31 mouse cellular contexts compared by ENCODE assay signal in genomic region chr6:85863840-85864239, GRCm38 (mm10). TPM values are rescaled to one million over a fixed set of nuclear protein-coding genes. Genes with fewer than 3 reads are reported as not detected.
"Had no signal": no experiment of that assay in that cellular context is flagged by ENCODE, and none has a peak within 500 bp of the region (broad histone marks: within the 10 kb centered on the region; RNA-seq: fewer than 3 reads in every experiment).

No protein-coding gene starts in this region.

- H3K4me2 ChIP-seq: heart, embryonic 12.5 days; hindbrain, embryonic 12.5 days; hindbrain, embryonic 14.5 days; intestine, embryonic 15.5 days; limb, embryonic 12.5 days; liver, embryonic 11.5 days had no signal

- H3K9me3 ChIP-seq: heart, embryonic 10.5 days; heart, embryonic 12.5 days; hindbrain, embryonic 10.5 days; hindbrain, embryonic 12.5 days; intestine, embryonic 15.5 days; limb, embryonic 10.5 days; limb, embryonic 12.5 days had no signal

- H3K27me3 ChIP-seq: heart, embryonic 12.5 days; hindbrain, embryonic 12.5 days; intestine, embryonic 15.5 days had no signal

- ATAC-seq: hindbrain, embryonic 16.5 days; inflammation-experienced regulatory T-cells, adult 6 months; intestine, embryonic 15.5 days; intestine, postnatal 0 days had no signal

- H3K4me3 ChIP-seq: gastrocnemius, adult 2 months; heart, embryonic 10.5 days; heart, embryonic 12.5 days; hindbrain, embryonic 10.5 days; hindbrain, embryonic 12.5 days; intestine, embryonic 15.5 days; left cerebral cortex, adult 2 months; limb, embryonic 10.5 days; limb, embryonic 12.5 days had no signal

- H3K9ac ChIP-seq: heart, embryonic 12.5 days; hindbrain, embryonic 12.5 days; hindbrain, embryonic 14.5 days; intestine, embryonic 15.5 days; limb, embryonic 12.5 days had no signal

- DNase-seq: gastrocnemius, adult 2 months; gastrocnemius, postnatal 10 days; gastrocnemius, postnatal 25 days; heart, postnatal 10 days; heart, postnatal 4 days; kidney, adult 18-20 months; kidney, adult 8-10 months; kidney, postnatal 10 days; kidney, postnatal 25 days; kidney, postnatal 4 days had no signal

- H3K36me3 ChIP-seq: heart, embryonic 10.5 days; heart, embryonic 12.5 days; hindbrain, embryonic 10.5 days; hindbrain, embryonic 12.5 days; intestine, embryonic 15.5 days; limb, embryonic 10.5 days; limb, embryonic 12.5 days had no signal

- H3K4me1 ChIP-seq: heart, embryonic 10.5 days; heart, embryonic 12.5 days; hindbrain, embryonic 12.5 days; intestine, embryonic 15.5 days; limb, embryonic 10.5 days; limb, embryonic 12.5 days had no signal

- H3K27ac ChIP-seq: gastrocnemius, adult 2 months; heart, embryonic 10.5 days; hindbrain, embryonic 10.5 days; hindbrain, embryonic 12.5 days; hindbrain, embryonic 14.5 days; intestine, embryonic 15.5 days; left cerebral cortex, adult 2 months; limb, embryonic 10.5 days; limb, embryonic 12.5 days had no signal

RNA-seq across cellular contexts. Expression of gene Nat8f2, which starts 5.1 kb away (rescaled TPM):
- total RNA-seq: gastrocnemius, adult 2 months; granulocyte monocyte progenitor cell, adult 5-6 weeks; heart, postnatal 10 days; heart, postnatal 25 days; heart, postnatal 4 days had no signal
- polyA plus RNA-seq: heart, embryonic 10.5 days; heart, embryonic 12.5 days; heart, embryonic 14.5 days; heart, embryonic 16.5 days; hindbrain, embryonic 10.5 days; hindbrain, embryonic 12.5 days; hindbrain, embryonic 14.5 days; hindbrain, embryonic 16.5 days; limb, embryonic 10.5 days; limb, embryonic 12.5 days; limb, embryonic 14.5 days; liver, embryonic 11.5 days had no signal

RNA-seq across cellular contexts. Expression of gene Nat8, which starts 32.0 kb away (rescaled TPM):
- total RNA-seq: gastrocnemius, adult 2 months; gastrocnemius, postnatal 10 days; gastrocnemius, postnatal 25 days; gastrocnemius, postnatal 4 days; granulocyte monocyte progenitor cell, adult 5-6 weeks; heart, adult 8-10 months; heart, postnatal 10 days; heart, postnatal 25 days; heart, postnatal 4 days had no signal
- polyA plus RNA-seq: heart, embryonic 10.5 days; heart, embryonic 12.5 days; heart, embryonic 14.5 days; hindbrain, embryonic 10.5 days; hindbrain, embryonic 12.5 days; inflammation-experienced regulatory T-cells, adult 6 months; limb, embryonic 10.5 days; limb, embryonic 12.5 days; liver, embryonic 11.5 days had no signal

RNA-seq across cellular contexts. Expression of gene Nat8f5, which starts 43.1 kb away (rescaled TPM):
- total RNA-seq: gastrocnemius, adult 2 months; gastrocnemius, postnatal 25 days; gastrocnemius, postnatal 4 days; granulocyte monocyte progenitor cell, adult 5-6 weeks; heart, adult 8-10 months; heart, postnatal 10 days; heart, postnatal 25 days; heart, postnatal 4 days had no signal
- polyA plus RNA-seq: heart, embryonic 10.5 days; heart, embryonic 12.5 days; heart, embryonic 14.5 days; heart, embryonic 16.5 days; hindbrain, embryonic 10.5 days; hindbrain, embryonic 12.5 days; hindbrain, embryonic 14.5 days; inflammation-experienced regulatory T-cells, adult 6 months; kidney, embryonic 14.5 days; limb, embryonic 10.5 days; limb, embryonic 12.5 days; limb, embryonic 14.5 days; liver, embryonic 11.5 days had no signal

RNA-seq across cellular contexts. Expression of gene Nat8f6, which starts 43.1 kb away (rescaled TPM):
- total RNA-seq: gastrocnemius, adult 2 months; gastrocnemius, postnatal 4 days; granulocyte monocyte progenitor cell, adult 5-6 weeks; heart, postnatal 25 days; heart, postnatal 4 days had no signal
- polyA plus RNA-seq: heart, embryonic 10.5 days; heart, embryonic 12.5 days; heart, embryonic 14.5 days; heart, embryonic 16.5 days; hindbrain, embryonic 10.5 days; hindbrain, embryonic 12.5 days; hindbrain, embryonic 14.5 days; hindbrain, embryonic 16.5 days; inflammation-experienced regulatory T-cells, adult 6 months; intestine, embryonic 15.5 days; intestine, postnatal 0 days; kidney, embryonic 14.5 days; limb, embryonic 10.5 days; limb, embryonic 12.5 days; liver, embryonic 11.5 days had no signal
